Mouse (Mus musculus) left cerebral cortex, postnatal 25 days (tissue): Measurements from ENCODE around the gene Tap1. TPM values are rescaled to one million over a fixed set of nuclear protein-coding genes. Genes with fewer than 3 reads are reported as not detected.
A peak's percentile ranks its signal among the peaks of the same experiment; 100 is the strongest.

Experiments used
- DNase-seq, 2 experiments: peaks; one replicate each; pipeline ENCODE4 v3.0.0; 2022; ENCODE audit warnings: low spot score in 2 of 2, mixed read lengths in 1 of 2
- intact Hi-C: fragments of 180-260 bp; cut with DNase I; formaldehyde crosslinking; loops from one replicate; pipeline ENCODE4 v1.15.1; 2025
- total RNA-seq, 2 experiments: library from RNA; stranded (reverse); gene quantifications; 2 replicates each; pipeline ENCODE4 v1.2.3; 2021

The Tap1 gene
- total RNA-seq, 2 experiments from 2014 or later: 1.5 to 1.8 TPM

- DNase-seq: no peak
- intact Hi-C loops: loop anchor here (5.0 kb wide), 2 partner anchors 178 to 238 kb away; partner anchors contain the start of gene Btnl2
Observed at GRCm38 (mm10) chr17:34174075-34174474, 13.3 kb upstream of the Tap1 start.

DNA sequence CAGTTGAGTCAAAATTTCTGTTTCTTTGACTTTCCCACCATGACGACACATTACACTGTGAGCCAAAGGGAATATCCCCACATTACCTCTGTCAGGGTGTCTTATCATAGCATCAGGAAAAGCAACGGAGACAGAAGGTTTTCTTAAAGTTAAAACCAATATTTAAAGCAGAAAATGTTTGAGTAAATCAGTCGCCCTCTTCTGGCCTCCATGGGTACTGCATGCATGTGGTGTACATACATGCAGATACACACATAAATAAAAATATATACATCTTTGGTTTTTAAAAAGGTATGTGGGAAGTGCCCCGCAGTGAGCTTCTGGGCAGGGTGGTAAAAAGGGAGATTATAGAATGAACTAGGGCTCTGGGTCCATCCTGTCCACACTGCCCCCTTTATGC is 10.2 kb upstream of the Tap1 start:
- intact Hi-C loops: no loop called here
- DNase-seq: no peak

DNA sequence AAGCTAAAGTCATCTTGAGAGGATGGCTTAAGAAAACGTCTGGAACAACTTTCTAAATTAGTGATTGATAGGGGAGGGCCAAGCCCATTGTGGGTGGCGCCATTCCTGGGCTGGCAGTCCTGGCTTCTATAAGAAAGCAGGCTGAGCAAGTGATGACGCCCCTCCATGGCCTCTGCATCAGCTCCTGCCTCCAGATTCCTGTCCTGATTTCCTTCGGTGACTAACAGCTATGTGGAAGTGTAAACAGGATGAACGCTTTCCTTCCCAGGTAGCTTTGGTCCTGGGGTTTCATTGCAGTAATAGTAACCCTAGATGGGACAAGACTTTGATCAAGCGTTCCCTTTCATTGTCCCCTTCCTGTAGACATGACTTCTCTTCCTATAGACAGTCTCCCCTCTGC is 8.3 kb upstream of the Tap1 start:
- intact Hi-C loops: no loop called here
- DNase-seq: no peak

DNA sequence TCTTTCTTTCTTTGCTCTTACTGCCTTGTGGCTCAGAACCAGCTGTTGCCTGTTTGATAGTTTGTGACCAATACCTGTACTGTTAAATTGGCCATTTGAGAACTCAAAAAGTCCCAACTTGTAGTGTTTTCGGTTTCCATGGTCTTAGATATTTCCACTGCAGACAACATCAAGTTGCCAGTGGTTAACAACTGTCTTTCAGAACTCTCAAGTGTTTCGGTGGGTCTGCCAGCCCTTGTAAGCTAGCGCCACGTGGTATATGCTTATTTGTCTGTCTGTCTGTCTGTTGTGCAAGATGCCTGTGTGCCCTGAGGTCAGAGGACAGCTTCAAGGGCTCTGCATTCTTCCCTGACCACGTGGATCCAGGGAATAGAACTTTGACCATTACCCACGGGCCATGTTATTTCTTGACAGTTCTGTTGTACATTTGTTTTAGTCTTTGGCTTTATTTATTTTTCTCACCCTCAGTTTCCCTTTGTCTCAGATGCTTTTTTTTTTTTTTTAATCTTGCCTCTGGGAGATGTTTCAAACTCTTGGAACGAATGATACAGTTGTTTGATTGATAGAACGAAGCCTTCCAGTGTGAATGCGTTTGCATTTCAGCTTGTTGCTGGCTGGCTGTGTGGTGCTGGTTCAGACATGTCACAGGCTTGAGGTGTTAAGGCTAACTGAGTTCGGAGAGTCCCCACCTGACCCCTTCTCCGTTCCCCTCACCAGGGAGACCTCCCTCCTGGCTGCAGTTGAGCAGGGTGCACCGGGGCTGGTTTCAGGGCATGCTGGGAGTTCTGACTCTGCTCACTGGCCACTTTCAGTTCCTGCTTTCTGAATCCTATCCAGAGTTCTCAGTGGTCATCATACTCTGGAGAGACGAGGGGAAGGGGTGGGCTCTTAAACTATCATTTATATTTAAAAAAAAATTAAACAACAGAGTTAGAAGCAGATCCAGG is 7.2 kb upstream of the Tap1 start:
- DNase-seq: no peak
- intact Hi-C loops: no loop called here

GRCm38 (mm10) chr17:34183564-34184219 is 3.7 kb upstream of the Tap1 start:
- intact Hi-C loops: no loop called here
- DNase-seq: no peak

DNA sequence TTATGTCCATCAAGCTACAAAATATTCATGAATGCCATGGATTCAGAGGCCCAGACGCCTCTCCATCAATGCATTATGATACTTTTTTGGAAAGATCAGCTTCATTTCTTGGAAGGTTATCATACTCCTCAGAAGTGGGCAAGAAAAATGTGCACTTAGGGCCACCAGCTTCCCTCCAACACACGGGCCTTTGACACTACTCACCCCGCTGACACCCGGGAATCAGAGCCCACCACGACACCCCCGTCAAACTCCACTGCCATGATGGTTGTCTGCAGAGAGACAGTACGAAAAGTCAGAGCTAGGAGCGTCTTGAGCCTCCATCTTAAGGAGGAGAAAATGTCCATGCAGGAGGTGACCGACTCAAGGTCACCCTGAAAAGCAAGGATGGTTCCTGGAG is 1.8 kb upstream of the Tap1 start:
- intact Hi-C loops: no loop called here
- no peak for DNase-seq

- no peak for DNase-seq
- intact Hi-C loops: no loop called here
Observed at GRCm38 (mm10) chr17:34186885-34187260, 480 bp upstream of the Tap1 start.

DNA sequence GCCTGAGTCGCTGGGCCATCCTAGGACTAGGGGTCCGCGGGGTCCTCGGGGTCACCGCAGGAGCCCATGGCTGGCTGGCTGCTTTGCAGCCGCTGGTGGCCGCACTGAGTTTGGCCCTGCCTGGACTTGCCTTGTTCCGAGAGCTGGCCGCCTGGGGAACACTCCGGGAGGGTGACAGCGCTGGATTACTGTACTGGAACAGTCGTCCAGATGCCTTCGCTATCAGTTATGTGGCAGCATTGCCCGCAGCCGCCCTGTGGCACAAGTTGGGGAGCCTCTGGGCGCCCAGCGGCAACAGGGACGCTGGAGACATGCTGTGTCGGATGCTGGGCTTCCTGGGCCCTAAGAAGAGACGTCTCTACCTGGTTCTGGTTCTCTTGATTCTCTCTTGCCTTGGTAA is 657 bp downstream of the Tap1 start:
- intact Hi-C loops: no loop called here
- DNase-seq: no peak

- intact Hi-C loops: no loop called here
- no peak for DNase-seq
Observed at GRCm38 (mm10) chr17:34188986-34189385, 1.6 kb downstream of the Tap1 start.

- intact Hi-C loops: no loop called here
- no peak for DNase-seq
Observed at GRCm38 (mm10) chr17:34192852-34193251, 5.5 kb downstream of the Tap1 start.

- no peak for DNase-seq
- intact Hi-C loops: no loop called here
Observed at GRCm38 (mm10) chr17:34193468-34193867, 6.1 kb downstream of the Tap1 start.

GRCm38 (mm10) chr17:34194723-34195122 is 7.4 kb downstream of the Tap1 start:
- intact Hi-C loops: no loop called here

GRCm38 (mm10) chr17:34196491-34196890 is 9.1 kb downstream of the Tap1 start:
- intact Hi-C loops: no loop called here
- DNase-seq: no peak

More at GRCm38 (mm10) chr17:34194723-34195122, 7.4 kb downstream of the Tap1 start:
- DNase-seq: no peak

- peak; percentile 82 to 90 for DNase-seq
- intact Hi-C loops: no loop called here
Observed at GRCm38 (mm10) chr17:34196941-34197894, 9.9 kb downstream of the Tap1 start, which contains the start of gene Psmb8. Gene Psmb8, plus strand, starts transcription at chr17:34197721.

GRCm38 (mm10) chr17:34197904-34198520 is 10.7 kb downstream of the Tap1 start:
- intact Hi-C loops: no loop called here
- no peak for DNase-seq

DNA sequence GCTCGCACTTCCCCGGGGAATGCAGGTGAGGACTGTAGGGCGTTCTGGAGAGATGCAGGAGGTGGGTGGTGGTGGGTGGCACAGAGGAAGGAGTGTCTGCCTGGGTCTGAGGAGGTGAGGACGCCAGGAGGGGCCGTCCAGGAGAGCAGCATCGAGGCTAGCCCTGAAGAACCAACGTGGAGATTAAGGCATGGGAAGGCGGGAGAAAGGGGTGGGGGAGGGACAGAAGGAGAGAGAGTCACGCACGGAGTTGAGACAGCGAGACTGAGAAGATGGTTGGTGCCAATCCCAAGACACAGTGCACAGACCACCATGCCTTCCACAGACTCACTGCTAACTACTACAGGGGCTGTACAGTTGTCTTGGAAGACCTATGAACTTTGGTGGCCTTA is 11.2 kb downstream of the Tap1 start:
- DNase-seq: no peak
- intact Hi-C loops: no loop called here

DNA sequence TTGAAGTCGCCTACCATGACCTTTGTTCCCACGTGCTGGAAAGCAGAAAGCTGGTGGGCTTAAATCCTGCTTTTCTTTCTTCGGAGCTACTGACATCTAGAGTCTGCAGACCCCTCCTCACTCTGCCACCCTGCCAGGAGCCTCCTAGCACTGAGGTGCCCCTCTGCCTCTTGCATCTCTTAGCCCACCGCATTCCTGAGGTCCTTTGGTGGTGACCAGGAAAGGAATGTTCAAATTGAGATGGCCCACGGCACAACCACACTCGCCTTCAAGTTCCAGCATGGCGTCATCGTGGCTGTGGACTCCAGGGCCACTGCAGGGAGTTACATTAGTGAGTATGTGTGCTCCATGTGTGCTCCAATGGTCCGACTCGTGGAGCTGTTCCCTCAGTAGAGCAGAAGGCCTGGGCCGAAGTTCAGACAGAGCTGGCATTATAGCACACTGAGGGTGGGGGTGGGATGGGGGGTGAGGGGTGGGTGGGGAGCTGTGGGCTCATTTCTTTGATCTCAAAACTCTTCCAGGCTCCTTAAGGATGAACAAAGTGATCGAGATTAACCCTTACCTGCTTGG is 11.8 kb downstream of the Tap1 start:
- intact Hi-C loops: no loop called here

DNA sequence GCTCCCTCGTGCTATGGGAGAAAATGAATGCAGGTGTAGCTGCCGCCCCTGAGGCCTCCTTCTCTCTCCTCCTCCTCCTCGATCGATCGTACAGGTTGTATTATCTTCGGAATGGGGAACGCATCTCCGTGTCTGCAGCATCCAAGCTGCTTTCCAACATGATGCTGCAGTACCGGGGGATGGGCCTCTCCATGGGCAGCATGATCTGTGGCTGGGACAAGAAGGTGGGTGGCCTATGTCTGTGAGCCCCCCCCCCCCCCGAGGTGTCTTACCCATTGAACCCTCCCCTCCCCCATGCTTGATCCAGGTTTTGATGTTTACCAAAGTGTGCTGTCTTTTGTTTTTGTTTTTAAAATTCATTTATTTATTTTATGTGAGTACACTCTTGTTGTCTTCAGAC is 12.7 kb downstream of the Tap1 start:
- intact Hi-C loops: no loop called here
- no peak for DNase-seq

More for the DNA sequence above, 11.8 kb downstream of the Tap1 start:
- DNase-seq: no peak
